Mouse (Mus musculus): Measurements from ENCODE around the gene Cyp2f2.

- TF ChIP-seq CTCF (IDR thresholded peaks at IDR 0.05; ENCODE audit: low read depth, low read length) (no peak), POLR2A (IDR thresholded peaks at IDR 0.05; ENCODE audit: borderline replicate concordance, low read depth, low read length) (no peak)
These were observed 46.0 kb downstream of the Cyp2f2 start for GRCm38 (mm10) chr7:27165696-27166095.

All from bone marrow macrophage, adult 2 months (primary cell).